Mouse (Mus musculus) frontal cortex, adult 2 months (tissue): ENCODE data around the gene Tmem222. TPM values are rescaled to one million over a fixed set of nuclear protein-coding genes. Genes with fewer than 3 reads are reported as not detected.

Source experiments
- DNase-seq, 2 experiments: peaks; one replicate each; pipeline ENCODE4 v3.0.0; 2022; ENCODE audit warnings: low spot score in 1 of 2; ENCODE audit errors: extremely low spot score in 1 of 2
- polyA plus RNA-seq: library from polyadenylated mRNA; depleted of rRNA; stranded (reverse); fragments of >200 nt; gene quantifications from 2 replicates; pipeline ENCODE4 v1.2.3, GENCODE M21; 2012

Gene Tmem222
- polyA plus RNA-seq, 1 experiment: 152 TPM

DNA sequence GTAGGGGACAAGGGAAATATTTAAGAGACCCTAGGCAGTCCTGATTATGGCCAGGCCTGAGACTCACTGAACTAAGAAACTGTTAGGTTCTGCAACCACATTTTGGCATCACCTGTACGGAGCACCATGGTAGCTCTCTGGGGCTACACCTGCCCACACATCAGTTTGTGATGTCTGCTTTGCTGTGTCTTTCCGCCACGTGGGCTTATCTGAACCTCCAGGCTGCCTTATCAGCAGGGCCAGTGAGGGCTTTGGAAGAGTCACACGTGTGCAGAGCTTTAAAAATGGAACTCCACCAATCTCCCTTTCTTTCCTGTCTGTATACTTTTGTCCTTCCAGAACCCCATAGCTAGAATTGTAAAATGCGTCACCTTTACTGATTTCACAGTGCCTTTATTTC lies 8.4 kb upstream of the Tmem222 start:
- DNase-seq: no peak

DNA sequence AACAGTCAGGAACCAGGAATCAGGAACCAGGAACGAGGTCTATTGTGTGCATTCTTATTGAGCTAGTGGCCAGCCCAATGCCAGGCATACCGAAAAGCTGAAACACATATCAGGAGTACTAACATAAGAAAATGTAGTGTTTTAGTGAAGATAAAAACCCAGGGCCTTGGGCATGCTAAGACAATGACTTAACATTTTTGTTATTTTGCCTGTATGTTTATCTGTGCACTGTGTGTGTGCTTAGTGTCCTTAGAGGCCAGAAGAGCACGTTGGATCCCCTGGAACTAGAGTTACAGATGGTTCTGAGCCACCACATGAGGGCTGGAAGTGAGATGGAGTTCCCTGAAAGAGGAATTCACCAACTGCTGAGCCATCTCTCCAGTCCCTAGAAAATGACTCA lies 7.7 kb upstream of the Tmem222 start:
- DNase-seq: no peak

- DNase-seq: no peak
Observed at GRCm38 (mm10) chr4:133282656-133283055, 5.1 kb upstream of the Tmem222 start.

GRCm38 (mm10) chr4:133281951-133282481 lies 4.4 kb upstream of the Tmem222 start:
- DNase-seq: no peak

DNA sequence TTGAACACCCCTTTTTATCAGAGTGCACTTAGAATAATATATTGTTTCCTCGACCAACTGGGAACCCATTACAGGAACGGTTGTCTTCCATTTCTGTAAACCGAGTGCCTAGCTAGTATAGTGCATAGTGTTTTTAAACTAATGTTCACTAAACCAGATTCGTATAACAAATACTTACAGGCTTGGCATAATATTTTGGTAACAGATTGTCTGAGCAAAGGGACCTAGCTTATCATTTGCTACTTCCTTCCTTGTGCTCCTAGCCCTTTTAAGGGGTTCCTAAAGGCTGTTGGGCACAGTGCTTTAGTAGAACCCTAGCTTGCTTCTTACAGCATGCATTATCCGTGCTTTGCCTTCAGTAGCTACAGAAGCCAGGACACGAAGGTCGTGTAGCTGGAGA lies 3.9 kb upstream of the Tmem222 start:
- DNase-seq: no peak

DNA sequence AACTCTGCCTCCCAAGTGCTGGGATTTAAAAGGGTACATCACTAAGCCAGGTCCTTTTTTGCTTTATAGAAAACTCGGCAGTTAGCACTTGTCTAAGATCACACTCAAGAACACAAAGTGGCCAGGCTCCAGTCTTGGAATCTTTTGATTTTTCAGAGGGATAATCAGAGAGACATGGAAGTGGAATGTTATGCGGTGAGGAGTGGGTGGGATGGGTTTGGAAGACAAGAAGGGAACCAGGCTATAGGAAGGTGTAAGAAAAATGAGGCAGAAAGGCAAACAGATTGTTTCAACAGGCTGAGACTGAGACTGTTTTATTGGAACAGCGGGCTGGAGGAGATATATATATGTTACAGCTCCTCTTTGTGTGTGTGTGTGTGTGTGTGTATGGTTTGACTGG lies 890 bp upstream of the Tmem222 start:
- DNase-seq: no peak

- no peak for DNase-seq
Observed at GRCm38 (mm10) chr4:133278067-133278466, 475 bp upstream of the Tmem222 start.

- no peak for DNase-seq
Observed at GRCm38 (mm10) chr4:133270929-133271328, 6.7 kb downstream of the Tmem222 start.

DNA sequence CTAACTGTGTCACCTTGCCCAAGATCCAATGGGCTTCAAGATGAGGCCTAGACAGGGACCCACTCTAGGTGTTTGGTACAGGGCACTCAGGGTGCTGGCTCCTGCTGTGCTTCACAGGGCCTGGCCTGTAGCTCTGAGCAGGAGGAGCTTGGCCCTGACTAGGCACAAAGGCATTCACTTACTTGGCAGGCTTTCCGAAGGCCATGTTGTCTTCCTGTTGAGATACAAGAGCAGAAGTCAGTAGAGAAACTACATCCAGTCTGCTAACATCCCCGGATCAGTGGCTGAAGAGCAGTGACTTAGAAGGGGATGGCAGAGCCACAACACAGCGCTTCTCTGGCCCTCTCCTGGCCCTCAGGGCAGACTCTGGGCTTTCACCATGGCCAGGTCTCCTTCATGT lies 8.0 kb downstream of the Tmem222 start:
- no peak for DNase-seq

- DNase-seq: no peak
Observed at GRCm38 (mm10) chr4:133268931-133269330, 8.7 kb downstream of the Tmem222 start.

- DNase-seq: no peak
Observed at GRCm38 (mm10) chr4:133266248-133266880, 11.2 kb downstream of the Tmem222 start.

GRCm38 (mm10) chr4:133265759-133266158 lies 11.8 kb downstream of the Tmem222 start:
- DNase-seq: no peak

DNA sequence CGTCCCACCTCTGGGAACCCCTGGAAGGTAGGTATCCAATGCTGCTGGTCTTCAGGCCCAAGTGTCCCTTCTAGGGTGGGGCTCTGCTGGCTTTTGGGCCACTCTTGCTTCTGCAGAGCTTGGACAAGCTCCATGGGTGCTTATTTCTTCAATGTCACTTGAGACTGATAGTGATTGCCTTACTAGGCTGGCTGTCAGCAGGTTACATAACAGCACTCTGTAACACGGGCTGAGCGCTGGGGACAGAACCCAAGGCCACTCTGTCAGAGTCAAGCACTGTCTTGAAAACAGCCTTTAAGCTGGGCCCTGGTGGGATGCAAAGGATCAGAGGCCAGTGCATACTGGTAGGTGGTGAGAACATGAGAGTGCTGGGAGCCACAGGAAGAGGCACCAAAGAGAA lies 12.3 kb downstream of the Tmem222 start:
- no peak for DNase-seq

GRCm38 (mm10) chr4:133264559-133264958 lies 13.0 kb downstream of the Tmem222 start:
- no peak for DNase-seq

GRCm38 (mm10) chr4:133263756-133264155 lies 13.8 kb downstream of the Tmem222 start:
- no peak for DNase-seq

- no peak for DNase-seq
Observed at GRCm38 (mm10) chr4:133262882-133263281, 14.7 kb downstream of the Tmem222 start, which contains the start of gene Sytl1. Gene Sytl1 (minus strand): TSS chr4:133263113.

DNA sequence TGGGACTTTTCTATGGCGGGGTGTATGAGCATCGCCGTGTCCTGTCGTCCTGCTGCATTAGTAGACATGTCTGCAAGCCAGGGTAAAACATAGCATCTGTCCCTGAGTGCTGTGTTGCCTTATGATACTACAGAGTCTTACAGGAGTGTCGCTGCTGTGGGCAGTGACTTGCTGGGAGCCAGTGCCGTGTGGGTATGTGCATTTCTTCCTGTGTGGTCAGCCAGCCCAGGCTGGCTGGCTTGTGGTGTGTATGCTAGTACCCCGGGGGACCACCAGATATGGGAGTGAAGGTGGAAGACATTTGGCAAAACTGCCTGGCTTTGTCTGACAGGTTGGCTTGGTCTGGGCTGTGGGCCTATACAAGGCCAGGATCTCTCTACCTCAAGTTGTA lies 15.2 kb downstream of the Tmem222 start:
- no peak for DNase-seq

- DNase-seq: no peak
Observed at GRCm38 (mm10) chr4:133261641-133262374, 15.8 kb downstream of the Tmem222 start.

DNA sequence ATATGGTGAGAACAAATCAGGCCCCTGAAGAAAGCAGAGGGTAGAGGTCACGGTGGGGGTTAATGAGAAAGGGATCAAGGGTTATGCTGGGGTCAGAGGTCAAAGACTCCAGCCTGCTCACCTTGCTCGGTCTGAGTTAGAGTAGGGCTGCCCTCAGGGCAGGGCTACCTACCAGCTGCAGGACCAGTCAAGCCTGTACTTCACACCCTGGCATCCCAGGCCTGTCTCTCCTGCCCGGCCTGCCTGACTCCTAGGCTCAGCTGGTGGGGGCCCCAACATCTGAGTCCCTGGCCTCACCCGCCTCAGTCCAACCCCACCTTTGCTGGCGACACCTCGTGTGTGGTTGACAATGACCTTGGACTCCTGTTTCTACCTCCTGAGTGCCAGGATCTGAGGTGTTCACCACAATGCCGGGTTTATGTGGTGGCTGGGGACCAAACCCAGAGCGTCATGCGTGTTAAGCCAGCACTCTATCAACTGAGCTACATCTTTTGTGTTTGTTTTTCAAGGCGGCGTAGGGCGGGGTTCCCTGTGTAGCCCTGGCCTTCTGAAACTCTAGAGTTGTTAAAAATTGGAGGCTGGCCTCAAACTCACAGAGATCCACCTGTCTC lies 19.7 kb downstream of the Tmem222 start:
- no peak for DNase-seq

DNA sequence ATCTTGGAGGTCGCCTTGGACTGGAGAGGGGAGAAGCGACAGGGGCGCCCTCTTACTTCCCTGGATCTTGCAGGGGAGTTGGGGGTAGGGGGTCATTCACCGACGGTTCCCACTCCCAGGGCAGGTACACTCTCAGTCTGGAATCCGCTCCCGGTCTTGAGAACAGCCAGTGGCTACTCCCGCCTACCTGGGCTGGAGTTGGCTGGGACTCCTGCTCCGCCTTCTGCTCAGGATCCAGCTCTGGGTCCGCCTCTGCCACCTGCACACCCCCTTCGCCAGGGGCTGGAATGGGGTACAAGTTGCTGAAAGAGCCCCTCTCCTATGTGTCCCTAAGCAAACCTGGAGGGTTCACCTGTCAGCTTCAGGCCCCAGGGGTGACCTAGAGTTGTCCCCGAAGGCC lies 20.4 kb downstream of the Tmem222 start:
- no peak for DNase-seq

GRCm38 (mm10) chr4:133256820-133257219 lies 20.8 kb downstream of the Tmem222 start:
- DNase-seq: no peak

DNA sequence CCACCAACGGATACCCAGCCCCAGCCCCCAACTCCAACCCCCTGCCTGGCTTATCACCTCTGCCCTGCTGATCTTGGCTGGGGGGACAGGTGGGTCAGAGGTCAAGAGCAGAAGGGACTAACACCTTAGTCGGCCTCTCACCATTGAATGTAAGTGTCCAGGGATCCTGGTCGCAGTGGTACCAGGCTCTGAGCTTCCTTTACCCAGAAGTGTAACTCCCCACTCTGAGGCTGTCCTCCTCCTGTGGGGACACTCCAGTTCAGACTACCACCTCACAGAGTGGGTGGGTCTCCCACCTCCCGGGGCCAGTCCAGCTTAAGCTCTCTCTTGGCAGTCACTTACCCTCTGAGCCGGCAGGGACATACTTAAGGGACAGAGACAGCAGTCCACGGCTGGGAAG lies 22.2 kb downstream of the Tmem222 start:
- DNase-seq: no peak
